Mouse (Mus musculus) urinary bladder, adult 2 months (tissue): ENCODE measurements around the gene Podn. TPM values are rescaled to one million over a fixed set of nuclear protein-coding genes. Genes with fewer than 3 reads are reported as not detected.
"Not testable (repeated sequence)": the region's sequence is repeated elsewhere in the genome, so short reads cannot be mapped to it uniquely, and the experiment has no call there.

ENCODE experiments used
- DNase-seq: peaks from one replicate; pipeline ENCODE4 v3.0.0; 2022; ENCODE audit warnings: low spot score
- polyA plus RNA-seq: library from polyadenylated mRNA; depleted of rRNA; stranded (reverse); fragments of >200 nt; gene quantifications from 2 replicates; pipeline ENCODE4 v1.2.3, GENCODE M21; 2012; rRNA removed

Gene Podn
- polyA plus RNA-seq: 93.0 and 110 TPM in 2 replicates

DNA sequence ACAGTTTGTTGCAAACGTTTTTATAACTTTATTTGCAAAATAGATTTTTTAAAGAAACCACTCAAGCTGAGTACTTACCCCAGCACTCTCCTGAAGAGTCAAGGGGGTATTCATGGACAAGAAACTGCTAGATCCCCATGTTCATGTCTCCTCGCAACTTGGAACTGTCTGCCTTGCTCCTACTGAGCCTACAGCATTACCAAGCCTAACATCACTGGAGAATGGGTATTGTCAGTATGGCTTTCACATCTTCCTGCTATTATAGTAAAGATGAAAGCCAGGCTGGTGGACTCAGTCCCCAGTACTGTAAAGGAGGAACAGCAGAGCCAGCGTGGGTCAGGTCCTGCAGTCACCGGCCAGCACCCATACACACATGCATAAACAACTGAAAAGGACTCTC lies at the start of gene Podn:
Gene Podn (minus strand): TSS at position 101 of the 400 bp plus-strand sequence.
- DNase-seq: no peak

DNA sequence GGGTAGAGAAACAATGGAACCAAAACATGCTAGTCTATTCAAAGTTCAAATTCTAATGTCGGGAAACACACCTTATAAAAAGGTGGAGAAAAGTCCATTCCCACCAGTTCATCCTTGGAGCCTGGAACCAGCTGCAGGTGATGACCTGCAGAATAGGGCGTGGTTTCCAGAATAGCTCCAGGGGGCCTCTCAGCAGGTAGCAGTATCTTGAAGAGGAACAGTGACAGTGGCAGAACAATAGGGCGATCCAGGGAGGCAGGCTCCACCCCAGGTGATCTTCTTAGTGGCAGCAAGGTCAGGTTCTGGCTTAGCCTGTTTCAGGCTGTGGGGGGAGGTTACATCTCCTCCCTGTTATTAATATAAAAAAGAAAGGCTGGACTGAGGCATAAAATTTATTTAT lies 49.3 kb upstream of the Podn start:
- DNase-seq: not testable (repeated sequence)

DNA sequence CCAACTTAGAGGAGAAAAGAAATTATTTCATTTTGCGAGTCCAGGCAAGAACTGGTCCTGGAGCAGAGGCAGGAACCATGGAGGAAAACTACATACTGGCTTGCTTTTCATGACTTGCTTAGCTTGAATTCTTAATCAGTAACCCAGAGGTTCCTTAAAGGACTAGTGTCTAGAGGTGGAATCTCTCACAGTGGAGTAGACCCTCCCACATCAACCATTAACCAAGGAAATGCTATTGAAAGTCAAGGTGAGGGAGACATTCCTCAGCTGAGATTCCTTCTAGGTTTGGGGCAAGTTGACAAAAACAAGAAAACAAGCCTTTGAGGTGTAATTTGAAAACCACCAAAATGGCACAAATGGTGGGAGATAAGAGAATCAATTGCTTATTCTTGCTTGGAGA lies 48.6 kb upstream of the Podn start, which contains the start of gene Scp2:
Gene Scp2 (minus strand): TSS at position 119 of the 400 bp plus-strand sequence.
- no peak for DNase-seq

DNA sequence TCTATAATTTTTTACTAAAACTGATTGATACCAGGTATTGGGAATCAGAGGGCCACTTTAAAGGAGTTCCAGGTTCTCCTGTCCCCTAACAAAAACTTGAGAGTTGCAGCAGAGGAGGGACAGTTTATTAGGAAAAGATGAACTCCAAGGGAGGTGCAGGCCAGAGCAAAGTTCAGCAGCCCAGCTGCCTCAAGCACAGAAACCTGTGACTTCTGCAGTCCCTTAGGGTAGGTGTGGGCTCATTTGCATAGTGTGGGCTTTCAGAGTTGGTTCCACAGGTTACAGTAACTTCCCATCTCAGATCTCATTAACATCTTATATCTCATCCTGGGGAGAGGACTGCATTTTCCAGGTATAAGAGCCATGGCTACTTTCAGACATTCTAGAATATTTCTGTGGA lies 47.5 kb upstream of the Podn start:
- DNase-seq: no peak

DNA sequence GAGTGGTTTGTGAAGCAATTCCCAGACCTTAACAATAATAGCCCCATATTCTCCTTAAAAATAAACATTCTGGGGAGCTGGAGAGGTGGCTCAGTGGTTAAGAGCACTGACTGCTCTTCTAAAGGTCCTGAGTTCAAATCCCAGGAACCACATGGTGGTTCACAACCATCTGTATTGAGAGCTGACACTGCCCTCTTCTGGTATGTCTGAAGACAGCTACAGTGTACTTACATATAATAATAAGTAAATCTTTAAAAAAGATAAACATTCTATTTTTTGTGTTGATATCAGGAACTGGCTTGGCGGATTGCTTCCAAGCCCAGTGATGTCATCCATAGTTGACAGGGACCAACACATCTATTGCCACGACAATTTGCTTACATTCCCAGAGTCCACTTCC lies 46.9 kb upstream of the Podn start:
- not testable (repeated sequence) for DNase-seq

DNA sequence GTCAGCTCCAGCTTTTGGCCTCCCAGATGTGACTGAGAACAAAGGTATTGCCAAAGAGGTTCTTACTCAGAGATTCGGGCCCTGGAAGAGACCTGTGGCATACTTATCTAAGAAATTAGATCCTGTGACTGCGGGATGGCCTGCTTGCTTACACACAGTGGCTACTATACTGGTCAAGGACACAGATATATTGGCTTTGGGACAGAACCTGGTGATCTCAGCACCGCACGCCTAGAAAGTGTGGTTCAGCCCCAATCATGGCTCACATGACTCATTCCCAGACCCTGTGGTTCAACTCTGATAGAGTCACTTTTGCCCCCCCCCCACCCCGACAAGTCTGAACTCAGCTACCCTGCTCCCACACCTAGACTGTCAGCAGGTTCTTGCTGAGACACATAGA lies 40.7 kb upstream of the Podn start:
- DNase-seq: no peak

DNA sequence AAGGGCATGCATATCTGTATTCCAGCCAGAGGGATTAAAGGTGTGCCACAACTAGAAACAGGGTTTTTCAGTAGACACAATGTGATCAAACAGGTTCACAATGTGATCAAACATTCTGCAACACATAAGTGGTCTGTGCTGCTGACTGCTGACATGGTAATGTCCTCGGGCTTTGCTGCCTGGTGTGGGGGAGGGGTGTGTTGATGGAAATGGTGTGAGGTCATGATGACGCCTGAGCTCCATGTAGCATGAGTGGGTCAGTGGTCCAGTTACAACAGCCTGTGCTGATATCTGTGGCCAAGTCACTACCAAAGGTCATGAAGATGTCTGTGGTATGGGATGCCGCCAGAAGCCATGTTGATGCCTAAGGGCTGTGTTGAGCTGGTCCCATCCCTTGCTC lies 34.2 kb upstream of the Podn start:
- DNase-seq: no peak

DNA sequence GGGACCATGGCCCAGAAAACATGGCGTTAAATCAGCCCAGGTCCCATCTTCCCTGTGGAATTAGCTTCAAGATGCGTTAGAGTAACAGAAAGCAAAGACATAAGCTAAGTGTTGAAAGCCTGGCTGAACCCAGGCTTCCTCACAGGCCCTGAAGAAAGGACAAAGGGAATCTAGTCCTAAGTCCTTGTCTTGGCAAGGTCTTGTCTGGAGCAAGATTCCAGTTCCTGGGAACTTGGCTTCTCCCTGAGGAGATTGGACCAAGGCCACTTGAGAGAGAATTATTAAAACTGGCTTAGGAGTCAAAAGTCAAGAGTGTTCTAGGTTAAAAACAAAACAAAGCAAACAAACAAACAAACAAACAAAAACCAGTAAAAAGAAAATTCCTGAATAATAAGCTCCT lies 32.1 kb upstream of the Podn start:
- no peak for DNase-seq

DNA sequence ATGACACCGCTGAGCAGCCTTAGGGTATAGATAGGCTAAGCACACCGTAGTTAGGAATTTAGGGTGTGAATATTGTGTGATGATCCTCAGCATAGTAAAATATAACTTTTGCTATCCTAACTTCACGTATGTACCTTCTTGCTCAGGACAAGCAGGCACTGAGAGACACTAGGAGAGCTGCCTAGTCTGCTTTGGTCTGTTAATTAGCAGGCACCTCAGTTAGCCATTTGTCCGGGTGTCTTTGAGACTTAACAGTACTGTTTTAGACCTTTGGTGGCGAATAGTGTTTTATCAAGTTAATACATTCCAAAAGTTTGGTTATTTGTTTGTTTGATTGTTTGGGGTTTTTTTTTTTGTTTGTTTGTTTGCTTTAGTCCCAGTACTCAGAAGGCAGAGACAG lies 31.3 kb upstream of the Podn start:
- DNase-seq: no peak

DNA sequence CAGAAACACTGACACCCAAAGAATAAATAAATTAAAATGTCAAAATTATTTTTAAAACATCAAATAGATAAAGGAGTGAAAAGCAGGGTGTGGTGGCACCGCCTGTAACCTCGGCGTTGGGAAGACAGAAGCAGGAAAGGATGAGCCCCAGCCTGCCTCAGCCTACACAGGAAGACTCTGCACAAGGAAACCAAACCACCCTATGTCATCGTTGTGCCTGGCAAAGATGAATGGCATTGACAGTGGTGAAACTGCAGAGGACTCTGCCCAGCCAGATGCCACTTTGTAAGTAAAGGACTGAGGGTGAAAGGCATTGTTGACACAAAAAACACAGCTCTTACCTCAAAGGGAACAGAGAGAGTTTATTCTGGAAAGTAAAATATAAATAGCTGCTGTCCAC lies 30.0 kb upstream of the Podn start:
- no peak for DNase-seq

DNA sequence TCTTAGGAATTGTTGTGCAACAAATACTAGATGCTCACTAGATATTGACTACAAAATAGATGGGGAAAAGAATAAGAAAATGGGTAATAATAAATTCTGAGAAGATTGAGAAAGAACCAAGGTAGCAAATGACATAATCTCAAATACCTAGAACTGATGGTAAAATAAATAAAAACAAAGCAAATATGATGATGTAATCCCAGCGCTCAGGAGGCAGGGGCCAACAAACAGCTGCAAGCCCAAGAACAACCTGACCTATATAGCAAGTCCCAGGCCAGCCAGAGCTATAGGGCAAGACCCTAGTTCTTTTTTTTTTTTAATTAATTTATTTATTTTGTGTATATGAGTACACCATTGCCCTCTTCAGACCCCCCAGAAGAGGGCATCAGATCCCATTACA lies 27.9 kb upstream of the Podn start:
- DNase-seq: no peak

DNA sequence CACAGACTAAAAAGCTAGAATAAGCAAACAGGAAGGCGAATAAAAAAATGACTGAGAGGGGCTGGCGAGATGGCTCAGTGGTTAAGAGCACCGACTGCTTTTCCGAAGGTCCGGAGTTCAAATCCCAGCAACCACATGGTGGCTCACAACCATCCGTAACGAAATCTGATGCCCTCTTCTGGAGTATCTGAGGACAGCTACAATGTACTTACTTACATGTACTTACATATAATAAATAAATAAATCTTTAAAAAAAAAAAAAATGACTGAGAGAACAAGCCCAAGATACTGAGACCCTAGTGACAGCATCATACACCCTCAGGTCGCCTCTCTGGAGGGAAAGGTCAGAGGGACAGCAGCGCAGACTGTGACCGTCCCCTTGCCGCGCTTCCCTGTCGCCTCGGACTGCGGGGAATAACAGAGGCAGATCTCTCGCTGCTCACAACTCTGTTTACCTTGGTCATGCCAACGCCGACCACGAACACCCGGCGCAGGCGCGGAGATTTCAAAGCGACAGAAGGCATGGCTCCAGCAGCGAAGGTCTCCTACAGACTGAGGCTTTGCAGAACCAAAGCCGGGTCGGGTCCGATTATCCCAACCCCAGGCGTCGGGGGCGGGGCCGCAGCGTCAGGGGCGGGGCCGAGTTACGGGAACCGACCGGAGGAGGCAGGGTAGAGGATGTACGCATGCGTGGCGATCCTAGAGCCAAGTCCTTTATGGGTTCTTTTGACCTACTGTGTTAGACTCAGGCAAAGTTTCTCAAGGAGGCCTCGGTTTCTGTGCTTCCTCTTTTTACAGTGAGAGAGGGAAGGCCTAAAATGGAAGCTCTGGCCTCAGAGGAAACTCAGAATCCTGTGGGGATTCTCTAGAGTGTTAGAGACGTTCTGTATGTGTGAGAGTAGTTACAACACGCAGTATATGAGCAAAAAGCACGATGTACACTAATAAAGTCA lies 22.0 kb upstream of the Podn start:
- peak; percentile 85 for DNase-seq

DNA sequence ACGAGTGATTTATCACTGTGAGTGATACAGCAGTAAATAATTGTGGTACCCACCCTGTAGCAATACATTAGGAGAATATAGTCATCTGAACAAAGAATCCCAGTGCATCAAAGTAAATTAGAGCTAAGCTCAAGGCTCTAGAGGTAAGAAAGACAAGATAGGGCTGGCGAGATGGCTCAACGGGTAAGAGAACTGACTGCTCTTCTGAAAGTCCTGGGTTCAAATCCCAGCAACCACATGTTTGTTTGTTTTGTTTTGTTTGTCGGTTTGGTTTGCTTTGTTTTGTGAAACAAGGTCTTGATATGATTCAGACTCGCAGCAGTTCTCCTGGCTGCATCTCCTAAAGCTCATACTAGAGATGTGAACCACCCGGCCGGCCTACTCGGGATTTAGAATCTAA lies 21.2 kb upstream of the Podn start:
- no peak for DNase-seq

DNA sequence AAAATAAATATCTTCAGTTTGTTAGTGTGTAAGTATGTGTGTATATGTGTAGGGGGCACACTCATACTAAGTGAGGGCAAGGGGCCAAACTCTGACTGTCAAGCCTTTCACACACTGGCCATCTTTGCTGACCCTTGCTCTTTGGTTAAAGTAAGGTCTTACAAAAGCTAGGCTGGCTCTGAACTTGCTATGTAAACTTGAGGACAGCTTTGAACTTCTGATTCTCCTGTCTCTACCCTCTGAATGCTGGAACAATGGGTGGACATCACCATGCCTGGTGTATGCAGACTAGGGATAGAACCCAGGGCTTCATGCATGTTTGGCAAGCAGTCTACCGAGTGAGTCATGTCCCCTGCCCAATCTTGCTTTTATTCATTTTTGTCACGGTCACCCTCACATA lies 20.2 kb upstream of the Podn start:
- no peak for DNase-seq

DNA sequence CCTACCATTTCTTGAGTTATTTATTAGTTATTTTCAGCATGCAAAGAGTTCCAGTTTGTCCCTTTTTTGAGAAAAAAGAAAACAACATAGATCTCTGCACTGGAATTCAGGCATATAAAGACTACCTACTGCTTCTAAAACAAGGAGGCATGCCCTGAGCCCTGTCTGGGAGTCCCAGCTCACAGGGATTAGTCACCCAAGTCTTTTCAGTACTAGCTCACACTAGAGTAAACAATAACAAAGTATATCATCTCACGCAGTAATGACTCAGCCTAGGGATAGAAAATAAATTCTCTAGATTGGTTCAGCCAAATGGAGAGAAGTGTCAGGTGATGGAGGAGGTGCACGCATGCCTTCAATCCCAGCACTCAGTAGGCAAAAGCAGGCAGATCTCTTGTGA lies 14.5 kb upstream of the Podn start:
- no peak for DNase-seq

DNA sequence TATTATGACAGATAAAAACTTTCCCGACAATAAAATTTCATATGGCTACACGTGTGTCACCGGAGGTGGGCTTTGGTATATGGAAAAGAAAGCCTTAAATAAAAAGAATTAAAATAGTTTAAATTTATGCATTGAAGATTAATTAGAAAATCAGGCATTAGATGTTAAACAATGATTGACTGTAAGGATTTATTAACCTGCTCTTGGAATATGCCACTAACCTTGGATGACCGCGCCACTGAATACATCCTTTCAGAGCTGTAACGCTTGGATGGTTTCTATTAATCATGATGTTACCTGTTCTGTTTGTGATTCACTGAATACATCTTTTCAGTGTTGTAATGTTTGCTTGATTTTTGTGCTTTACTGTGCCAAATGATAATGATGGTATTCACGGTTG lies 13.5 kb upstream of the Podn start:
- no peak for DNase-seq

DNA sequence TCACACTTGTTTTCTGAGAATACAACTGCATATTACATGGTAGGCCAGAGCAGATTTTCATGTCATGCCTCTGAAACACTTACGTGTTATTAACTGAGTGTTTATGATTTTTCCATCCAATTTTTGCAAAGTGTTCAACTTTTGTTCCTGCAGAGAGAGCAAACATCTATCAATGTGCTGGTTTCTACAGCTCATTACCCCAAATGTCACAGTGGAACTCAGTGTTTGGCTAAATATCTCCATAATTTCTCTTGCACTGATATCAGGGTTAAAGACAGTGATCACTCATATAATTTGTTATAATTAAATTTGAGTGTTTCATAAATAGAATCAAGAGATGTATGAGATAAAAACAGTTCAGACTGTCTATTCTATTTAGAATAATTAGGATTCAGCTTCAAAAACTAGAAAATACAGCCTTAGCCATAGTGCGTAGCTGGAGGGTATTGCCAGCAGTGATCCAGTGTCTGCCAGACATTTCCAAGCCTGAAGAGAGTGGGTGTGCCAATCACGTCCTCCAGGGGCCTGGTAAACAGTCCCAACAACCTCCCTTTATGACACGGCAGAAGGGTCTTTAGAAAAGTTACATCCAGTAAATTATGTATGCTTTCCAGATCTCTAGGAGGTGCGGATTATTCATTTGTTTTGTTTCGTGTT lies 3.4 kb downstream of the Podn start:
- DNase-seq: no peak

DNA sequence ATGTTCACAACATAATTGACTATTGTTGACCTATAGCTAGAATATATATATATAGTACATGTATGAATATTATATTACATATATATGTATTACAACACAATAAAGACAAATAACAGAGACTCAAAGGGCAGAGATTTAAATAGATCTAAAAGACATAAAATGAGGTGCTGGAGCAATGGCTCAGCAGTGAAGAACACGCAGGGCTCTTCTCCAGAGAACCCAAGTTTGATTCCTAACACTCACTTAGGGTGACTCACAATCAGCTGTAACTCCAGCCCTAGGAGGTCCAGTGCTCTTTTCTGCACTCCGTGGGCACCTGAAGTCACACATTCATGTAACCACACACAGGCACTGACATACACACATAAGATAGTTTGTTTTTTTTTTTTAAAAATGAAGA lies 12.3 kb downstream of the Podn start:
- DNase-seq: no peak

DNA sequence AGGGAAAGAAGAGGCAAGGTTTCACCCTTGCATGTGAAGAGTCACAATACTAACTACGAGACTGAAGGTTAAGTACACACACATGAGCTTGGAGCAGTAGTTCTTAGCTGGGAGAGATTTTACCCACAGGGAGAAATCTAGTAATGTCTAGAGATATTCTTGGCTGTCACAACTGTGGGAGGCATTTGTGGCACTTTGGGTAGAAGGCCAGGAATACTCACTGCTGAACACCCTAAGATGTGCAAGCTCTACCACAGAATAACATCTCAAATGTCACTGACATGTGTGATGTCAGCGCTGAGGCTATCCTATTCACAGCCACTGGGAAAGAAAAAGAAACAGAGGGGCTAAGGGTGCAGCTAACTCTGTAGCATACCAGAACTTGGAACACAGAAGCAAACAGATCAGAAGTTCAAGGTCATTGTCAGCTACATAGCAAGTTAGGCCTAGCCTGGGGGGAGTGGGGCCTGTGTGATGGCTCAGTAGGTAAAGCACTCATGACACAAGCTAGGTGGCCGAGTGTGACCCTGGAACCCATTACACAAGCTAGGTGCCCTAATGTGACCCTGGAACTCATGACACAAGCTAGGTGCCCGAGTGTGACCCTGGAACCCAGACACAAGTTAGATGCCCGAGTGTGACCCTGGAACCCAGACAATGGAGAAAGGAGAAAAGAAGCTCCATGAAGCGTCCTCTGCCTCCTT lies 13.1 kb downstream of the Podn start:
- no peak for DNase-seq

DNA sequence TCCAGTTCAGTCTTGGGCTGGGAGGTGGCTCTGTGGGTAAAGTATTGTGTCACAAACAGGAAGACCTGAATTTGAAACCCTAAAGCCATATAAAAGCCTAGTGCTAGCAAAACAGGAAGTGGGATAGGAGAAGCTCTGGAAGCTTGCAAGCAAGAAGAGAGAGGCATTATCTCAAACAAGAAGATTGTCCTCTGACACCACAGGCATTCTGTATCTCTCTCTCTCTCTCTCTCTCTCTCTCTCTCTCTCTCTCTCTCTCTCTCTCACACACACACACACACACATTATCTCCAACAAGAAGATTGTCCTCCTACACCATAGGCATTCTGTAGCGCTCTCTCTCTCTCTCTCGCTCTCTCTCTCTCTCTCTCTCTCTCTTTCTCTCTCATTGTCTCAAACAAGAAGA lies 13.8 kb downstream of the Podn start:
- DNase-seq: no peak

DNA sequence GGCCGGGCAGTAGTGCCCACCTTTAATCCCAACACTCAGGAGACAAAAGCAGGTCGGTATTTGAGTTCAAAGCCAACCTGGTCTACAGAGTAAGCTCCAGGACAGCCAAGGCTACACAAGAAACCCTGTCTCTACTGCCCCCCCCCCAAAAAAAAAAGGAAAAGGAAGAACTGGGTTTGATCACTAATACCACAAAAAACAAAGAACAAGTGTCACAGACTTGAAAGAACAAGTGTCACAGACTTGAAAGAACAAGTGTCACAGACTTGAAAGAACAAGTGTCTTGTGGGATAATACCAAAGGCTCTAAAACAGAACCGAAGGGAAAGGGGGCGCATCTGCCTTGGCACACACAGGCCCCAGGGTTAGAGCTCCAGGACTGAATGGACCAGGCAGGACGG lies 15.4 kb downstream of the Podn start:
- DNase-seq: no peak

DNA sequence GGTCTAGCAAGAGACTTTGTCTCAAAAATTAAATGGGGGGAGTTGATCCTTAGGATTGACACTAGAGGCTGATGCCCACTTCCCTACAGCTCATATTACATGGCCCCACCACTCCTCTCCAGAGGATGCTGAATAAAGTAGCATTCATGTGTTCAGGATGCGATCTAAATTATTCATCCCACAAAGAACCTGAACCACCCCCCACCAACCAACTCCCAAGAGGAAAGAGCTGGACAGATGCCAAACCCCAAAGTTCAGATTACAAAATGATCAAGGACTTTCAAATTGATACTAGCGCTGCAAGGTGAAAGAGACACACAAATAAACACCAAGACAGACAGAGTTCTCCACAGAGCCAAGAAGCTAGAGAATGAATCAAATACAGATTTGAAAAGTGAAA lies 16.5 kb downstream of the Podn start:
- DNase-seq: no peak

DNA sequence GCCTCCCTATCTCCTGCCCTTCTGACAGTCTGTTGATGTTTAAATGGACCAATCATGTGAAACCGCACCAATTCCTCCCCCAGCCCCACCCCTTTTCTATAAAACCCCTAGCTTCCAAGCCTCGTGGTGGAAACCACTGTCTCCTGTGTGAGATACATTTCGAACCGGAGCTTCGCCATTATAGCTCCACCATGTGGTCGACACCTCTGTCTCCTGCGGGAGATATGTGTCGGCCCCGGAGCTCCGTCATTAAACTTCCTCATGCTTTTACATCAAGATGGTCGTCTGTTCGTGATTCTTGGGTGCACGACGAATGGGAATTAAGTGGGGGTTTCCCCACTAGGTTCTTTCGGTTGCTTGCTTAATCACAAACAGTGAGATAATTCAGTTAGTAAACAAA lies 17.1 kb downstream of the Podn start:
- DNase-seq: not testable (repeated sequence)
